Mouse (Mus musculus) left cerebral cortex, adult 18-20 months (tissue): ENCODE measurements at regions not wholly inside any gene's neighbourhood (a gene's known extent, or its start where the extent isn't known, plus 50 kb on each side); places are given as distances from the start of the nearest gene placed in this dataset.

Experiments
- DNase-seq, 2 experiments: peaks; one replicate each; pipeline ENCODE4 v3.0.0; 2021 to 2022; ENCODE audit warnings: low spot score in 2 of 2, mixed read lengths in 1 of 2

DNA sequence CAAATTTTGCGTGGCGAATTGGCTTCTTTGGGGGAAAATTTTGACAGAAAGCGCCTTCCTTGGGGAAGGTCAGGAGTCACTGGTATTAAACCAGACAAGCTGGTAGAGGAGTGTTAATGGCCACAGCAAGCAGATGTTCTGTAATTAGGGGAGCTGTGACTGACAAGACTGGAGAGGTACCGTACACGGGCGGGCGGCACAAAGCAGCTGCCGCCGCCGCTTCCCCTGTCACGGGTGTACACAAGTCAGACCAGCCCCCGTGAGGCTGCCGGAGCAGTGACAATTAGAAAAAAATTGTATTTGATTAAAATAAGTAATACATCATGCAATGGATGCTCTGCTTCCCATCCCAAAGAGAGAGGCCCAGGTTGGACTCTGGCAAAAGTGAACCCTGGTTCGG lies 369.8 kb downstream of the Vrk1 start:
- no peak for DNase-seq

DNA sequence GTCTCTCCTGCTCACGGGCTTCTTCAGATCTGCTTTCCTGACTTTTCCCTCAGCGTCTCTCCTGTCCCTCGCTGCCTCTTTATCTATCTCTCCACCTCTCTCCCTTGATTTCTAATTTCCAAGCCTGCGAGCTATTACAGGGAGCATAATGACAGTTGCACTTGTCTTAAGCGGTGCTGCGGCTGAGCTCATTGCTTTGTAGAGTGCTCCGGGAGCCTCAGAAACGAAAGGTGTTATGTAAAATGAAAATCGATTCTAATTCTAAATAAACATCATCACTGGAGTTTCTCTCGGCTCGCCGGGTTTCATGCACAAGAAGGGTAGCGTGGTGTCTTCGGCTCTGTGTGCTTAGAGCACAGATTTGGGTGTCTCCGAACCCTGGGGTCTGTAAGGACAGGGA lies 371.8 kb downstream of the Vrk1 start:
- no peak for DNase-seq

GRCm38 (mm10) chr12:106389214-106389613 lies 379.2 kb downstream of the Vrk1 start:
- DNase-seq: no peak

- DNase-seq: no peak
Measured at GRCm38 (mm10) chr12:106392316-106392715, 382.3 kb downstream of the Vrk1 start.

- no peak for DNase-seq
Measured at GRCm38 (mm10) chr12:106399085-106399484, 389.1 kb downstream of the Vrk1 start.

DNA sequence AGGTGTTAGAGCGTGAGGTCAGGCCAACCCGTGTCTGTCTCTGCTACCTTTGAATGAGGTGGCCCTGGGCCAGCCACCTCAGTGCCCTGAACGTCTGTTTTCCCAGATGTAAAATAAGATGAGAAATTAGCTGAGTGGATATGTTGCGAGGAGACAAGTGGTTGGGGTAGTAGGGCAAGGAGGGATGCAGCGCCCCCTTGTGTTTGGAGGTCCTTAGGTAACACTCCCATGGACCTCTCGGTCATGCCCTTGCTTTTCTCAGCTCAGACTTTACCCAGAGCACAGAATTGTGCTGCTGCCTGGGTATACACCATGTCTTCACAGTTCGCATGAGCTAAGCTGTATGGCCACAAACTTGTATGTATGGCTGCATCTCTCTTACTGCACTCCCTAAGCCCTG lies 401.0 kb downstream of the Vrk1 start:
- no peak for DNase-seq

DNA sequence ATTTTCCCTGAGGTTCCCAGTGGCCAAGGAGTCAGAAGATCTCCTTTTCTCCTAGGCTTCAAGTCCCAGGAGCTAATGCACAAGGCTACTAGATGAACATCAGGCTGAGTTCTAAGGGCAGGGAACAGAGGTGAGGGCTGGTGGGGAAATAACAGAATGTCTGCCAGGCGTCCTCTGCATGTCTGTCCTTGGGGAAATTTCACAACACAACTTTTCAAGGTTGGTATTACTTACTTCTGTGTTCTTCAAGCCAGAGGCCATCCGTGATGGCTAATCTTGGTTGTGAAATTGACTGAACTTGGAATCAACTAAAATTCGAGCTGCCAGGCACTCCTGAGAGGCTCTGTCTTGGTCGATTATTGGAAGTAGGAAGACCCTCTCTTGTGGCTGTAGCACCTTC lies 416.6 kb downstream of the Vrk1 start:
- DNase-seq: no peak

- DNase-seq: no peak
Measured at GRCm38 (mm10) chr12:106429991-106430390, 420.0 kb downstream of the Vrk1 start.

DNA sequence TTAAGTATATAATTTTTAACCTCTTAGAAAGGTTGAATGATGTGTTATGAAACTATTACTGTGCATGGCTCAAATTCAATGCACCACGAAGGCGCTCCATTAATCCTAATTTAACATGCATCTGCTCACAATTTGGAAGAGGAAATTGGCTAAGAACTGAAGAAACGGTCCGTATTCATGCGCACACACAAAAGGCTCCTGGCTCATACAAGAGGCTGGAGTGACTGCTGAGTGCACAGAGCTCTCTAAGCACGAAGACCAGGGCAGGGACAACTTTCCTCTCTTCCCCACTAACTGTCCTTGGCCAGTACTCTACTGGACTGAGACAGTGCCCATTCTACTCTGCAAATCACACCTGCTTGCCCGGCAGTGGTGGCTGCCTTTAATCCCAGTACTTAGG lies 435.1 kb downstream of the Vrk1 start:
- no peak for DNase-seq

DNA sequence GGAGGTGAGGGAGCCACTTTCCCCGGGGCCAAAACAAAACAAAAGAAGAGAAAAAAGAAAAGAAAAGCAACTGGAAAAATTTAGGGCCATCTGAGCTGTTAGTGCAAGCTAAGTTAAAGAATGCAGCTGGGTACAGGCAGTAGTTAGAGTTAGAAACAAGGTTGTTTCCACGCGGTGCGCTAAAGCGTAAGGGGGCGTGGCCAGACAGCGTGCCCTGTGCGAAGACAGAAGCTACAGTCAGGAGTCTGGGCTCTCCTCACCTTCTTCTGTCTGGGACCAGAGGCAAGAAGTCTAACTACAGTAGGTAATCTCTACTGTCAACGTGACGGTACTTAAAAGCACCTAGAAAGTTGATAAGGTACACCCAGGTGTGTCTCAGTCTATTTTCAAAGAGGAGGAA lies 435.9 kb downstream of the Vrk1 start:
- no peak for DNase-seq

DNA sequence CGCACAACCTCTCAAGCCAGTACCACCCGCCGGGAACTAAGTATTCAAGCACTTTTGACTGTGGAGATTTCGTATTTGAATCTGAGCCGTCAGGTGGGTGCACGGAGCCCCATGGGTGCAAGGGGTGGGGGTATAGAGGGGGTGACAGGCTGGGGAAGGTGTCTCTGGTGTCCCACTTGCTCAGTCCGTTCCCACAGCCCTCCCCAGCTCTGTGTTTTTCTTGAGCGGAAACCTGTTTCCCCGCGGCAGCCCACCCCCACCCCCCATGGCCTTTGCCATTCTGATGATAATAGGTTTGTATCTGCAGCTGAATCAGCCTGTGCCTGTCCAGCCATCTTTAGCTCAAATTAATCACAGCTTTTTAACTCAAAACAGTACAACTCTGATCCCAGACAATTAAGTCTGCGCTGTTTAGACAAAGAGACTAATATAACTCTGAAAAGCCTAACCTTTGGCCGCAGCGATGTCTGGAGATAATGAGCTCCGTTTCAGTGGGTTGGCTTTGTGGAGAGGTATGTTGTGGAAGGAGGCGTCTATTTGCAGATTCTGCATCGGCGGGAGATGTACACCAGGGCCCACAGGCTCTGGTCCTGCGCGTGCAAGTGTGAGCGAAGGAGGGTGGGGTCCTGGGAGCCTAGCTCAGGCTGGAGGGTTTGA lies 437.0 kb downstream of the Vrk1 start:
- DNase-seq: no peak

DNA sequence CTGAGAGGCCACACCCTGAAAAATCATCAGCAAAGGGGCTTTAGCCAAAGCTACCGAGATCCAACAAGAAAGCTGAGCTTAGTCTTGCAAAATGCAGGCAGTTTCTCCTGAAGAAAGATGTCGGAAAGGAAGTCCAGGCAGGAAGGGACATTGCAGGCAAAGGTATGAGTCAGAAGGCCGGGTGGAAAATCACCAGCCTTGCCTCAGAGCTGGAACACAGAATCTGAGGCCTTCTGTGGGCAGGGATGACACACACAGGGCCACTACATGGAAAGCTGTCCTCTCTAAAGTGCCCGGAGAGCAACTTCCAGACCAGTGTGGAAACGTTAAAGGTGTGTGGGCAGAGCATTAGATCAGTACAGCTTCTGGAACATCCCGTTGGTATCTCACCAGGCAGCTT lies 438.5 kb downstream of the Vrk1 start:
- DNase-seq: no peak

DNA sequence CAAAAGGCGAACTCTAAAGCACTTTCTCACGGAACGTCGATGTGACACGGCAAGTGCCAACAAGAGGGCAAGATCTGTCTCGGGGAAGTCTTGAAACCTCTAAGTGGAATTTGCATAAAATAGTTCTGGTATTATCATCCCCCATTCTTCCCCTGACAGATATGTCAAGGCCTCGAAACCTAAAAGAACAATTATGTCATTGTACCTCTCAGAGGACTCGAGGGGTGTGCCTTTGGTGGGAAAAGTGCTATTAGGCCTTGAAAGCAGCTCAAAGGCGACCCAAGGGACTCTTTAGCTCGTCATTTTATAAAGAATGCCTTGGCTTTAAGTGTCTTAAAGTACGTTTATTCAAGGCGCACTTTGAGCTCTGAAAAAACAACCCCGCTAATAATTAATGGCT lies 443.5 kb downstream of the Vrk1 start:
- DNase-seq: no peak

- no peak for DNase-seq
Measured at GRCm38 (mm10) chr12:106458215-106458614, 448.2 kb downstream of the Vrk1 start.

GRCm38 (mm10) chr12:106460650-106461049 lies 450.6 kb downstream of the Vrk1 start:
- no peak for DNase-seq

DNA sequence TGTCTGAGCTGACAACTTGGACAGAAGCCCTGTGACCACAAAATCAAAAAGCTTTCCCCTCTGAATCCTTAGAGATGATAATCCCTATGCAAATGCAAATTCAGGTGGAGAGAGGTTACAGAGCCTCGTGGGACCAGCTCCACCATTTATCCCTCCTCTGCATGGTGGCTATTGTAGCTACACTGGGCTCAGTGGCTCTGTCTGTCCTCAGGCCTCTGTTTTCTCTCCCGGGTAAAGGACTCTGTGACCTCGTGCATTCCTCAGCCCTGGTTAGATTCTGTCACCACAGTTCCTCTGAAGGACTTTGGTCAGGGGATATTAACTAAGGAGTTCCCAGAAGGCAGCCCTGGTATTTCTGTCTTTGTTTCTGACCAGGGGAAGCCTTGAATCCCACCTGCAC lies 452.3 kb downstream of the Vrk1 start:
- no peak for DNase-seq

- no peak for DNase-seq
Measured at GRCm38 (mm10) chr12:106464701-106465100, 454.7 kb downstream of the Vrk1 start.

- DNase-seq: no peak
Measured at GRCm38 (mm10) chr12:106468173-106468860, 458.3 kb downstream of the Vrk1 start.

GRCm38 (mm10) chr12:106474501-106475165 lies 464.6 kb downstream of the Vrk1 start:
- no peak for DNase-seq

- no peak for DNase-seq
Measured at GRCm38 (mm10) chr12:106475486-106476050, 465.5 kb downstream of the Vrk1 start.

DNA sequence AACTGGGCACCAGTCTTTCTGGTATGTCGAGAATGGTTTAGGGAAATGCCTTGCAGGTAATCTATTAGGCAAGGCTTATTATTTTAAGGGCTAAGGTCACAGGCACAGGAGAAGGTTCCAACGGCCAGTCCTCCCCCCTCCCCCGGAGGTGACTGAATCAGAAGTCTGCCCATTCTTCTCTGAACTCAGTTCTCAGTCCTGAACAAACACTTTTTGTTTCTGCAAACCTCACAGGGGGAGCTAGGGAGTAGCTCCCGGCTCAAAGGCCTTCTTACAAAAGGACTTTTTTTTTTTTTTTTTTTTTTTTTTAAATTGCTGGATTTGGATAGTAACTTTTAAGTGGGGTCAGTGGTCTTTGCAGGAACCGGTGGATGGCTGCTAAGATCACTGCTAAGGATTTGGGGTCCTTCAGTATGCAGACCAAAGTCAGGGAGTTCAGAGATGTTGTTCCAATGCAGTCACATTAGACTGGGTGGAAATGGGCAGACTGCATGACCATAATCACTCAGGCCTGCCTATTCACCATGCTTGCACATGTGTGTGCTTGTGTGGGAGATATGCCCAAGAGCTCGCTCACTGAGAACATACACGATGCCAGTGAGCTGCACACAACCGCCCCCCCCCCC lies 467.1 kb downstream of the Vrk1 start:
- DNase-seq: no peak

- DNase-seq: no peak
Measured at GRCm38 (mm10) chr12:106477731-106478130, 467.7 kb downstream of the Vrk1 start.
